Mouse (Mus musculus): ENCODE results near the gene Sufu. TPM values are rescaled to one million over a fixed set of nuclear protein-coding genes. Genes with fewer than 3 reads are reported as not detected.
A peak's percentile ranks its signal among the peaks of the same experiment; 100 is the strongest.

Sufu gene
- polyA plus RNA-seq, 1 experiment from 2014 or later, result 28.0 TPM

DNA sequence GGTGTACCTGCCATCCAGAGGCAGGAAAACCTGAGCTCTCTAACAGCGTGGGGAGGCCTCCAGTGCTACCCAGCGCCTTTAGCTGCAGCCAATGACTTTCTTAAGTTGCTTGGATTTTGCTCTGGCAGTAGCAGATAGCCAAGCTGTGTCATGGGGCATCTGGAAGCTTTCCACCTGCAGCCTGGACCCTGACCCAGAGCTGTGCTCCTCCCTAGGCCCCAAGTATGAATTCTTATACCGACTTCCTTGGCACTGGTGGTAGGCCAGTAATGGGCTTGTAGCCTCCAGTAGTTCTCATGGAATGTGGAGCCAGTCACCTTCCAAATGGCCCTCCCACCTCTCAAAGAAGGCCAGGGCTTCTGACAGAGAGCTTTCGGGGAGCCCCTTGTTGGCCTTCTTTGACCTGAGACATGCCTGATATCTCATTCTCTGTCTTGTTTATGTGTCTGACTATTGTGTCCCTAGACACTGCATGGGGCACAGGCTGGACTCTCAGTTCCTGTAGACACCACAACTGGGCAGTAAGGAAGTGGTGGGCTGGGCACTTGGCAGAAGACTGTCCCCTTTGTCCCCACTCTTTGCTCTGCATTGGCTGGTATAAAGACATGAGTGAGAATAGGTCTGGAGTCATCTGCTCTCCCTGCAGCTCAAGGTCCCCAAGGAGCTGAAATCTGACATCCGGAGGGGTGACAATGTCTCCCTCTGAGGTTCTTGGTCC, 59.5 kb downstream of the Sufu start:
- WGBS, result 90% methylated on average over 5 of the region's 5 CpGs
- peaks cover 76% of the 10 kb centered on the region for H3K36me3 ChIP-seq (ENCODE audit: poor library complexity, severe bottlenecking)
- H3K9me3 ChIP-seq (replicated peaks), result no peaks in the 10 kb centered on the region
- H3K4me1 ChIP-seq, result peaks cover 9% of the 10 kb centered on the region; the same call in 1 of the 2 replicates
- no peak for ATAC-seq
- peak overlapping the region; percentile 19; the same call in 1 of the 2 replicates for H3K27ac ChIP-seq
- H3K27me3 ChIP-seq, result no peaks in the 10 kb centered on the region
- no peak overlapping the region for H3K4me3 ChIP-seq
- H3K9ac ChIP-seq, result peak overlapping the region; percentile 31; the same call in 1 of the 2 replicates
- H3K4me2 ChIP-seq, result no peak overlapping the region

DNA sequence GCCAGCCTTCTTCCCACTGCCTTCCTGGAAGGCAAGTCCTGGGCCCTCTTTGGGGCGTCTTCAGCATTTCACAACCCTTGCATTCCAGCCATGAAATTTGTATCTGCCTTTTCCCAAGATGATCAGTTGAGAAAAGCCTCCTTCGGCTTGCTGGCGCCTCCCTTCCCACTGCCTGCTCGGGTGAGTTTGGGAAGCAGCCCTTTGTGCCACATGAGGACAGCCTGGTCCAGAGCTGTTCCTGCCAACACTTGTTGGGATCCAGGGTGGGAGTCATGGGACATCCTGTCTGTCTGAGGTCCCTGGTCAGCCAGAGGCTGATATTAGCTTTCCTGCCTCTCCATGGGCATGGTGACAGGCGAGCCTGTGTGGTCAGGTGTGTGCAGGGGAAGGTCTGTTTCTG, 61.1 kb downstream of the Sufu start:
- H3K9me3 ChIP-seq (replicated peaks), result no peaks in the 10 kb centered on the region
- no peak overlapping the region for H3K4me2 ChIP-seq
- no peaks in the 10 kb centered on the region for H3K27me3 ChIP-seq
- peaks cover 87% of the 10 kb centered on the region for H3K36me3 ChIP-seq (ENCODE audit: poor library complexity, severe bottlenecking)
- no peak overlapping the region; the same call in 1 of the 2 replicates for H3K9ac ChIP-seq
- no peak for ATAC-seq
- WGBS, result 91% methylated on average over 5 of the region's 5 CpGs
- H3K4me1 ChIP-seq, result no peaks in the 10 kb centered on the region
- H3K4me3 ChIP-seq, result no peak overlapping the region
- no peak overlapping the region for H3K27ac ChIP-seq

- H3K27me3 ChIP-seq, result no peaks in the 10 kb centered on the region
- no peak overlapping the region for H3K27ac ChIP-seq
- no peak overlapping the region for H3K9ac ChIP-seq
- no peak overlapping the region for H3K4me2 ChIP-seq
- no peak for ATAC-seq
- no peaks in the 10 kb centered on the region; the same call in 1 of the 2 replicates for H3K9me3 ChIP-seq (replicated peaks)
- H3K36me3 ChIP-seq (ENCODE audit: poor library complexity, severe bottlenecking), result peaks cover 80% of the 10 kb centered on the region
- WGBS, result 91% methylated on average over 10 of the region's 10 CpGs
- H3K4me3 ChIP-seq, result no peak overlapping the region
- no peaks in the 10 kb centered on the region for H3K4me1 ChIP-seq
Observed at GRCm38 (mm10) chr19:46459256-46459655, 62.6 kb downstream of the Sufu start.

DNA sequence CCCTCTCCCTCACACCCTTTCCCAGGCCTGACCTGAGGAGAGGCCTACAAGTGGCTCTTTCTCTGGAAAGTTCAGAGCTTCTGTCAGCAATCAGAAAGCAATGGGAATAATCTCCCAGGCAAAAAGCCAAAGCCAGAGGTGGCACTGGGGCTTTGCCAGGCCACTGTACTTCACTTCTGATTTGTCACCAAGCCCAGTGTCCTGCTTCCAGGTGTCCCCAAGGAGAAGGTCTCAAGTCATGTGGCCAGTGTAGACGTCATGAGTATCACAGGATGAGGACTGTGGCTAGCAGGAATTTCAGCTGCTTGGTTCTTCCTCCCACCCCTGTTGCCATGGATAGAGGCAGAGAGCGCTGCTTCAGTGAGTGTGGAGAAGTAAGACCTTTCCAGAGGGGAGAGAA, 63.2 kb downstream of the Sufu start:
- ATAC-seq, result no peak
- Histone ChIP-seq H3K4me3 (no peak overlapping the region), H3K27me3 (no peaks in the 10 kb centered on the region), H3K27ac (no peak overlapping the region), H3K9me3 (replicated peaks) (no peaks in the 10 kb centered on the region; the same call in 1 of the 2 replicates), H3K4me2 (no peak overlapping the region), H3K9ac (no peak overlapping the region), H3K36me3 (ENCODE audit: poor library complexity, severe bottlenecking) (peaks cover 74% of the 10 kb centered on the region), H3K4me1 (no peaks in the 10 kb centered on the region)
- 88% methylated on average over 2 of the region's 2 CpGs for WGBS

GRCm38 (mm10) chr19:46462574-46462973, 65.9 kb downstream of the Sufu start:
- Histone ChIP-seq H3K36me3 (ENCODE audit: poor library complexity, severe bottlenecking) (peaks cover 57% of the 10 kb centered on the region), H3K4me3 (no peak overlapping the region), H3K27ac (peak overlapping the region; percentile 19; the same call in 1 of the 2 replicates), H3K4me1 (no peaks in the 10 kb centered on the region), H3K4me2 (no peak overlapping the region), H3K9me3 (replicated peaks) (no peaks in the 10 kb centered on the region; the same call in 1 of the 2 replicates), H3K9ac (no peak overlapping the region), H3K27me3 (no peaks in the 10 kb centered on the region)
- no peak for ATAC-seq
- WGBS, result 93% methylated on average over 3 of the region's 3 CpGs

DNA sequence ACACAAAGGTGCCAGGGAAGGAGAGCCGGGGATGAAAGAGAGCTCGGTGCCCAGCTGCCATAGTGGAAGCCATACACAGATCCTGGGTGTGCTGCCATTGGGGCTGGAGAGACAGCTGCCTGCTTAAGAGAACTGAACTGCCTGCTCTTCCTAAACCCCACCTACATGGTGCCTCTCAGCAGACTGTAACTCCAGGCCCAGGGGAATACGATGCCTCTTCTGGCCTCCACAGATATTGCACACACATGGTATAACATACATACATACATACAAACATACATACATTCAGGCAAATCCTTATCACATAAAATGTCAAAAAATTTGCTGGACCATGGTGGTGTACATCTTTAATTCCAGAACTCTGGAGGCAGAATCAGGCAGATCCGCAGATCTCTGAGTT, 66.8 kb downstream of the Sufu start:
- Histone ChIP-seq H3K4me3 (no peak overlapping the region), H3K9ac (no peak overlapping the region), H3K4me1 (no peaks in the 10 kb centered on the region), H3K4me2 (no peak overlapping the region), H3K27me3 (no peaks in the 10 kb centered on the region), H3K9me3 (replicated peaks) (no peaks in the 10 kb centered on the region; the same call in 1 of the 2 replicates), H3K27ac (no peak overlapping the region), H3K36me3 (ENCODE audit: poor library complexity, severe bottlenecking) (peaks cover 50% of the 10 kb centered on the region)
- ATAC-seq, result no peak
- WGBS, result 97% methylated on average over 4 of the region's 4 CpGs

- Histone ChIP-seq H3K27ac (no peak overlapping the region), H3K4me2 (no peak overlapping the region), H3K4me3 (no peak overlapping the region), H3K36me3 (ENCODE audit: poor library complexity, severe bottlenecking) (peaks cover 31% of the 10 kb centered on the region), H3K27me3 (no peaks in the 10 kb centered on the region), H3K4me1 (peaks cover 6% of the 10 kb centered on the region; the same call in 1 of the 2 replicates), H3K9ac (no peak overlapping the region), H3K9me3 (replicated peaks) (no peaks in the 10 kb centered on the region; the same call in 1 of the 2 replicates)
- ATAC-seq, result no peak
- 85% methylated on average over 6 of the region's 6 CpGs for WGBS
Observed at GRCm38 (mm10) chr19:46466160-46466559, 69.5 kb downstream of the Sufu start.

DNA sequence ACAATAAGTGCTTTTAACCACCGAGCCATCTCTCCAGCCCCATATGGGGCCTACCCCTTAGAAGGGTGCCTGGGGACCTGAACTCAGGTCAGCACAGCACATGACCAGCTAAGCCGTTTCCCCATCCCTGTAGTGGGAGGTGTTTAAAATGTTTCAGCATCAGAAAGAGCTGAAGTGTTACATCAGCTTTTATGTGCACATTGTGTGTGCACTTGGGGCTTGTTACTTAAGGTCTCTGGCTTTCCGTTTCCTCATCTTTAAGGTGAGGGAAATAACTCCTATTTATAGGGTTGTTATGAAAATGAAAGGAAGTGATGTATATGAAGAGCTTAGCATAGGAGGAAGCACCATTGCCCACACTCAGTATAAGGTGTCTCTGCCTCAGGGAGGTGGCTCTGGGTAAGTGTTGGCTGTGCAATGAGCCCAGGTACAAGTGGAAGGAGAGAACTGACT, 70.4 kb downstream of the Sufu start:
- Histone ChIP-seq H3K27me3 (no peaks in the 10 kb centered on the region), H3K4me2 (no peak overlapping the region), H3K9me3 (replicated peaks) (no peaks in the 10 kb centered on the region; the same call in 1 of the 2 replicates), H3K27ac (no peak overlapping the region), H3K4me3 (no peak overlapping the region), H3K9ac (no peak overlapping the region), H3K4me1 (peaks cover 15% of the 10 kb centered on the region), H3K36me3 (ENCODE audit: poor library complexity, severe bottlenecking) (peaks cover 25% of the 10 kb centered on the region)
- WGBS, result 80% methylated on average over 3 of the region's 3 CpGs
- no peak for ATAC-seq

DNA sequence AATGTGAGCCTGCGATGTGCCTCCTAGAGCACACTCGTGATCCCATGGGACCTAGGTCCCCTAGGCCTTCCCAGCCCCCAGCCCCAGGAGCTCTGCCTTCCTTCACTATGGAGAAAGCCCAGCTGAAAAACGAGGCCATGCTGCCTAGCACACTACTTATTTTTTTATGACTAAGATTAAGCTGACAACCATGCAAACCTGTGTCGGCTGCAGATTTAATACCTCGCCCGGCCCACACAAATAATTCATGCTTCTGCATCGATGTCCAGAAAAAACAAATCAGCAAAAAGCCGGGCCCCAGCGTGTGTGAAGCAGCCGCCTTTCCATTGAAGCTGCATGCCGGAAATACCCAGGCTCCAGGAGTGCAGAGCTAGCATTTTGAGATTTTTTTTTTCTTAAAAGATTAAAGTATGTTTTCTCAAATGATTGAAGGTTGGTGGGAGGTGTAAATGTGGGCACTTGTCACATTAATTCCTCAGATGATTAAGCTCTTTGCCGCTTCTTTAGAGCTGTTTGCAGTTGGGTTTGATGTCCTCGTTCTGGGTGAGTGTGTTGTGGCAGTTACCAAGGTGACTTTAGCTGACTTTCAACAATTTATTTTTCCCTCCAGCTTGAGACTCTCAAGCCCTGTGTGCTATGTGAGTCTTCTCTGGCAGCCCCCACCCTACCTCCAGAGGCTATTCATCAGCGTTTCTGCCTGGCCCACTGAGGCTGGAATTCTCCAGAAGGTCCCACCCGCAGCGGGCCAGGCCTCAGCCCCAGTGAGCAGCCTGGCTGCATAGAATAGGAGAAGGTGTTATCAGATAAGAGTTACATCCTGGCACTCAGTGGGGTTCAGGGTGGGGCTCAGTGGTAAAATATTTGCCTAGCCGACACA, 73.9 kb downstream of the Sufu start:
- ATAC-seq, result no peak

DNA sequence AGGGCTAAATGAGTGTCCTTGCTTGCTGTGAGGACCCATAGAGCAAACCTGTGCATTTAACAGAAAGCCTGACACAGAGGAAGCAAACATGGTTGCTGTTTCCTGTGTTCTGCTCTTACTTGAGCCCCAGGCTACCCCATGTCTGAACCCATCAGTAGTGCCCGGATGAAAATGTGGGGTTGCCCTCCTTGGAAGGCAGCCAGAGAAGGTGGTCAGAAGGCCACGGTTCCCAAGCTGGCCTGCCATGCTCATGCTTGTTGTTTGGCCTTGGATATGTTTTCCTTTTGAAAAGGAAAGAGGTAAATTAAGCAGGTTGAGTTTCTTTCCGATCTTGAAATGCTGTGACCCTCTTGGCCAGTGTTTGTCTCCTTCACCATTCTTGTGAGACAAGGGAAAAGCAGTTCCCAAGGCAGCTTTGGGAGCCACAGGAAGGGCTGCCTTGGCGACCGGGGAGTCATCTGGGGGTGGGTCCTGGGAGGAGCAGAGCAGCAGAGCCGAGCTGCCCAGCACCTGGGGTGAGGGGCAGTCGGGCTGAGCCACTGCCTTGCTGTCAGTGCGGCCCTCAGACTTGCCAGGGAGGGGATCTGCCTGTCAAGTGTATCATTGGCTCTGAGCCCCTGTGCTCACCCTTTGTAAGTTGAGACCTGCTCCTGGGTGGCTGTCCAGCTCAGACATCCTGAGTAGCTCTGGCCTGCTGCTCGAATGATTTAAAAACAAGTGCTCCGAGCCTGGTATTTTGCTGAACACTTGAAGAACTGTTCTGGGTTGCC, 74.8 kb downstream of the Sufu start:
- Histone ChIP-seq H3K4me1 (peaks cover 15% of the 10 kb centered on the region), H3K4me2 (no peak overlapping the region), H3K27ac (peak overlapping the region; percentile 57), H3K9me3 (replicated peaks) (no peaks in the 10 kb centered on the region), H3K9ac (peak overlapping the region; percentile 30; the same call in 1 of the 2 replicates), H3K27me3 (no peaks in the 10 kb centered on the region), H3K4me3 (no peak overlapping the region), H3K36me3 (ENCODE audit: poor library complexity, severe bottlenecking) (peaks cover 43% of the 10 kb centered on the region)
- no peak for ATAC-seq
- WGBS, result 23% methylated on average over 10 of the region's 10 CpGs

More for the DNA sequence above, 73.9 kb downstream of the Sufu start:
- Histone ChIP-seq H3K27me3 (no peaks in the 10 kb centered on the region), H3K36me3 (ENCODE audit: poor library complexity, severe bottlenecking) (peaks cover 39% of the 10 kb centered on the region), H3K27ac (peak overlapping the region; percentile 57; the same call in 1 of the 2 replicates), H3K9me3 (replicated peaks) (no peaks in the 10 kb centered on the region), H3K9ac (0 out of 2 replicates have a peak overlapping the region, but pooled peaks have one; percentile 30), H3K4me2 (no peak overlapping the region), H3K4me3 (no peak overlapping the region), H3K4me1 (peaks cover 15% of the 10 kb centered on the region)
- WGBS, result 61% methylated on average over 17 of the region's 17 CpGs

GRCm38 (mm10) chr19:46477432-46477845, 80.7 kb downstream of the Sufu start:
- Histone ChIP-seq H3K4me1 (peaks cover 13% of the 10 kb centered on the region; the same call in 1 of the 2 replicates), H3K4me3 (no peak overlapping the region), H3K9ac (no peak overlapping the region), H3K4me2 (no peak overlapping the region), H3K27ac (no peak overlapping the region), H3K27me3 (no peaks in the 10 kb centered on the region), H3K36me3 (ENCODE audit: poor library complexity, severe bottlenecking) (peaks cover 69% of the 10 kb centered on the region), H3K9me3 (replicated peaks) (no peaks in the 10 kb centered on the region)
- WGBS, result 21% methylated on average over 10 of the region's 10 CpGs
- no peak for ATAC-seq
